Mouse (Mus musculus) frontal cortex, postnatal 25 days (tissue): ENCODE measurements at regions not wholly inside any gene's neighbourhood (a gene's known extent, or its start where the extent isn't known, plus 50 kb on each side); places are given as distances from the start of the nearest gene placed in this dataset.
"Not testable (repeated sequence)": the region's sequence is repeated elsewhere in the genome, so short reads cannot be mapped to it uniquely, and the experiment has no call there.

Experiments
- DNase-seq, 2 experiments: peaks; one replicate each; pipeline ENCODE4 v3.0.0; 2022; ENCODE audit warnings: low spot score in 2 of 2

GRCm38 (mm10) chr12:32434506-32435002 is 56.0 kb downstream of the Ccdc71l start:
- DNase-seq, result no peak

- no peak for DNase-seq
These were observed 56.6 kb downstream of the Ccdc71l start for GRCm38 (mm10) chr12:32435126-32435525.

- no peak for DNase-seq
These were observed 59.7 kb downstream of the Ccdc71l start for GRCm38 (mm10) chr12:32438209-32438608.

- no peak for DNase-seq
These were observed 66.3 kb downstream of the Ccdc71l start for GRCm38 (mm10) chr12:32444770-32445169.

- DNase-seq, result no peak
These were observed 67.4 kb downstream of the Ccdc71l start for GRCm38 (mm10) chr12:32445874-32446273.

- DNase-seq, result no peak
These were observed 70.9 kb downstream of the Ccdc71l start for GRCm38 (mm10) chr12:32449373-32449772.

GRCm38 (mm10) chr12:32451226-32451625 is 72.7 kb downstream of the Ccdc71l start:
- DNase-seq, result no peak

- no peak for DNase-seq
These were observed 76.3 kb downstream of the Ccdc71l start for GRCm38 (mm10) chr12:32454794-32455193.

GRCm38 (mm10) chr12:32455231-32455630 is 76.7 kb downstream of the Ccdc71l start:
- not testable (repeated sequence) for DNase-seq

GRCm38 (mm10) chr12:32455913-32456312 is 77.4 kb downstream of the Ccdc71l start:
- no peak for DNase-seq

GRCm38 (mm10) chr12:32456796-32457195 is 78.3 kb downstream of the Ccdc71l start:
- no peak for DNase-seq

GRCm38 (mm10) chr12:32458386-32458785 is 79.9 kb downstream of the Ccdc71l start:
- no peak for DNase-seq

- no peak for DNase-seq
These were observed 82.0 kb downstream of the Ccdc71l start for GRCm38 (mm10) chr12:32460330-32460998.

- no peak for DNase-seq
These were observed 86.9 kb downstream of the Ccdc71l start for GRCm38 (mm10) chr12:32465371-32465770.

- no peak for DNase-seq
These were observed 91.4 kb downstream of the Ccdc71l start for GRCm38 (mm10) chr12:32469863-32470262.

GRCm38 (mm10) chr12:32479451-32479850 is 100.9 kb downstream of the Ccdc71l start:
- no peak for DNase-seq

- DNase-seq, result no peak
These were observed 101.8 kb downstream of the Ccdc71l start for GRCm38 (mm10) chr12:32480268-32480667.

- DNase-seq, result no peak
These were observed 102.5 kb downstream of the Ccdc71l start for GRCm38 (mm10) chr12:32481051-32481450.

- no peak for DNase-seq
These were observed 103.8 kb downstream of the Ccdc71l start for GRCm38 (mm10) chr12:32482343-32482742.

- DNase-seq, result no peak
These were observed 104.3 kb downstream of the Ccdc71l start for GRCm38 (mm10) chr12:32482777-32483176.

- DNase-seq, result no peak
These were observed 107.7 kb downstream of the Ccdc71l start for GRCm38 (mm10) chr12:32486246-32486645.

- DNase-seq, result no peak
These were observed 108.2 kb downstream of the Ccdc71l start for GRCm38 (mm10) chr12:32486729-32487128.

GRCm38 (mm10) chr12:32487883-32488577 is 109.5 kb downstream of the Ccdc71l start:
- DNase-seq, result no peak
